Mouse (Mus musculus): ENCODE measurements around the gene Smarcc2. TPM values are rescaled to one million over a fixed set of nuclear protein-coding genes. Genes with fewer than 3 reads are reported as not detected.

Smarcc2 gene
- 27.3 TPM for polyA plus RNA-seq (2014; fragmentation: Illumina TruSeq; extraction: RNeasy Lipid Tissue Mini Kit (QIAGEN cat#74804); ENCODE audit: insufficient read depth, low read depth, low replicate concordance)

GRCm38 (mm10) chr10:128458719-128459408, at the start of gene Smarcc2:
Gene Smarcc2, plus strand, starts transcription at chr10:128459248.

DNA sequence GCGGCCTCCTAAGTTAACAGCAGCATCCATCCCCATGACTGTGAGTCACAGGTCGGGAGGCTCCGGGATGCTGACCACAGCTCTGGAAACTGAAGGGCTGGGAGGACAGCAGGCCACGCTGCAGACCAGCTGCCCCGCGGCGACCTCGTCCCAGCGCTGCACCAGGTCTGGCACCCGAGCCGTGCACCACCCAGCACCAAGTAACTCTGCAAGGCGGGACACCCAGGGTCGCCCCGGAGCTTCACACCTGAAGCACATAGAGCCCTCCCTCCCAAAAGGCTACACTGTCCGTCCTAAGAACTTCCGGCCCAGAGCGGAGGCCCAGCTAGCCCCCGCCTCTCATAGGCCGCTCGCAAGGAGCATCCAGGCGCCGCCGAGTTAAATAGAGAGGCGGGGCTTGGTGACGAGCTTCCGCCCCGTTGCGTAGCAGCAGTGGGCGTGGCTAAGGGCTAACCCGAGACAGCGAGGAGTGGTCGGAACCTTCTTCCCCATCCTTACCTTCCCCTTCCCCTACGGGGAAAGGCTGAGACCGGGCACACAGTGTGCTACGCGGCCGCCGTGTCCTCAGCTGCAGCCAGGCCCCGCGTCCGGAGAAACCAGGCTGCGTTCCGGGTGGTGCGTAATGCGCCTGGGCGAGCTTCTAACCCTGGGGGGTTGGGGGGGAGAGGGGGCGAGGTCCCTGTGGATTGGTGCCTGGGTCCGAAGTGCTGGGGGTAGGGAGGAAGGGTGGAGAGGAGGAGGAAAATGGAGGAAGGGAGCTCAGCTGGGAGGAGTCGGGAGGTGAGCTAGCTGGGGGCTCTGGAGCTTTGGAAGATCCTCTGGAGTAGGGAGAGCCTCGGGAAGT, 47.6 kb upstream of the Smarcc2 start, which contains the start of the genes Nabp2 and Rnf41:
Nabp2 (minus strand) TSS at position 282 of the 844 bp plus-strand sequence.
Rnf41 (plus strand) TSS at position 447 of the 844 bp plus-strand sequence.

DNA sequence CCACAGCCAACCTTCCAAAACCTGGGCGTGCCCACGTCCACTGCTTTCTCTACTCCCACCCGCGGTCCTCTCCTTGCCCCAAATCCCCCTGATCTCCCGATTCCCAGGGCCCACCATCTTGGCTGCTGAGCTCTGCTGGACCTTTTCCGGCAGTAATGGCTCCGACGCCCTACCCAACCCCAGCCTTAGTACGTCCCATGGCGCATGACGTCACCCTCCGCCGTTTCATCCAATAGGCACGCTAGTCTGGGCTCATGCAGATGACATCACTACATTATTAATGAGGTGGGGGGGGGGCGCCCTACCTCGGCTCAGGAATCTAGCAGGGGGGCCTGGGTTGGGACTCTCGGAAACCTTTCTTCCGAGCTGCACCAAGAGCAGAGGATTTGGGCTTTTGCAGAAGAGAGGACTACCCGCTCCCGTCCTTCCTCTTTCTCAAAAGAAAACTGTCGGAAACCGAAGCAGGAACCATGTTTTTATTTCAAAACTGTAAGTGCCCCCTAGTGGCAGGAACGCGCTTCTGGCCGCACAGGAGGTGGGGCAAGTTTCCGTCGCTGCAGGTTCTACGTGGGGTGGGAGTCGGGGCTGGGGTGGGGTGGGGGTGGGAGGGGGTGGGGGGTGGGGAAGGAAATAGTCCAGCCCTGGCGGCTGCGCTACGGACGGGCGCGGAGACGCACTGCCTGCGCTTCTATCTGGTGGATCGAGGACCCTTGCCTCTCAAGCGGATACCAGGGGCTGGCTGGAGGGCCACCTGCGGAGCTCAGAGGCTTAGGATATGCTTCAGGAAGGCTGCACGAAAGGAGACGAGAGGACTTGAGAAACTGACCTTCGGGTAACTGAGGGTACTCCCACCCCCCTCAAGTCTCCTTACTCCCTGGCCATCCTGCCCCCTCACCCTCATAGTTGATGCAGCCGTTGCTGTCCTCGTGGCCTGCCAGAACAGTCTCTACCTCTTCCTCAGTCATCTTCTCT, 34.9 kb downstream of the Smarcc2 start, which contains the start of gene Myl6:
Myl6 (minus strand) TSS at position 451 of the 972 bp plus-strand sequence.

GRCm38 (mm10) chr10:128498590-128498989, 39.5 kb downstream of the Smarcc2 start, which contains the start of gene Myl6b:
Gene Myl6b, minus strand, starts transcription at chr10:128498685.

GRCm38 (mm10) chr10:128525671-128526308, 66.7 kb downstream of the Smarcc2 start, which contains the start of gene Esyt1:
Gene Esyt1, minus strand, starts transcription at chr10:128525871.

Other genes with a start within 250 kb of the Smarcc2 start
- gene Spryd4, start 247.4 kb upstream of the Smarcc2 start, polyA plus RNA-seq (2014; fragmentation: Illumina TruSeq; extraction: RNeasy Lipid Tissue Mini Kit (QIAGEN cat#74804); ENCODE audit: insufficient read depth, low read depth, low replicate concordance): 8.9 TPM
- not detected for gene Mip, start 233.4 kb upstream of the Smarcc2 start, polyA plus RNA-seq (2014; fragmentation: Illumina TruSeq; extraction: RNeasy Lipid Tissue Mini Kit (QIAGEN cat#74804); ENCODE audit: insufficient read depth, low read depth, low replicate concordance)
- 10.7 TPM for gene Timeless, start 227.2 kb upstream of the Smarcc2 start, polyA plus RNA-seq (2014; fragmentation: Illumina TruSeq; extraction: RNeasy Lipid Tissue Mini Kit (QIAGEN cat#74804); ENCODE audit: insufficient read depth, low read depth, low replicate concordance)
- not detected for gene Apon, start 205.2 kb upstream of the Smarcc2 start, polyA plus RNA-seq (2014; fragmentation: Illumina TruSeq; extraction: RNeasy Lipid Tissue Mini Kit (QIAGEN cat#74804); ENCODE audit: insufficient read depth, low read depth, low replicate concordance)
- gene Apof, start 190.6 kb upstream of the Smarcc2 start, polyA plus RNA-seq (2014; fragmentation: Illumina TruSeq; extraction: RNeasy Lipid Tissue Mini Kit (QIAGEN cat#74804); ENCODE audit: insufficient read depth, low read depth, low replicate concordance): 0.19 TPM
- 11.8 TPM for gene Stat2, start 188.7 kb upstream of the Smarcc2 start, polyA plus RNA-seq (2014; fragmentation: Illumina TruSeq; extraction: RNeasy Lipid Tissue Mini Kit (QIAGEN cat#74804); ENCODE audit: insufficient read depth, low read depth, low replicate concordance)
- gene Il23a, start 160.5 kb upstream of the Smarcc2 start, polyA plus RNA-seq (2014; fragmentation: Illumina TruSeq; extraction: RNeasy Lipid Tissue Mini Kit (QIAGEN cat#74804); ENCODE audit: insufficient read depth, low read depth, low replicate concordance): not detected
- 7.8 TPM for gene Pan2, start 155.9 kb upstream of the Smarcc2 start, polyA plus RNA-seq (2014; fragmentation: Illumina TruSeq; extraction: RNeasy Lipid Tissue Mini Kit (QIAGEN cat#74804); ENCODE audit: insufficient read depth, low read depth, low replicate concordance)
- gene Cnpy2, start 136.8 kb upstream of the Smarcc2 start, polyA plus RNA-seq (2014; fragmentation: Illumina TruSeq; extraction: RNeasy Lipid Tissue Mini Kit (QIAGEN cat#74804); ENCODE audit: insufficient read depth, low read depth, low replicate concordance): 144 TPM
- gene Cs, start 121.5 kb upstream of the Smarcc2 start, polyA plus RNA-seq (2014; fragmentation: Illumina TruSeq; extraction: RNeasy Lipid Tissue Mini Kit (QIAGEN cat#74804); ENCODE audit: insufficient read depth, low read depth, low replicate concordance): 59.3 TPM
- 24.4 TPM for gene Coq10a, start 90.3 kb upstream of the Smarcc2 start, polyA plus RNA-seq (2014; fragmentation: Illumina TruSeq; extraction: RNeasy Lipid Tissue Mini Kit (QIAGEN cat#74804); ENCODE audit: insufficient read depth, low read depth, low replicate concordance)
- 3.1 TPM for gene Ankrd52, start 82.1 kb upstream of the Smarcc2 start, polyA plus RNA-seq (2014; fragmentation: Illumina TruSeq; extraction: RNeasy Lipid Tissue Mini Kit (QIAGEN cat#74804); ENCODE audit: insufficient read depth, low read depth, low replicate concordance)
- not detected for gene Slc39a5, start 58.0 kb upstream of the Smarcc2 start, polyA plus RNA-seq (2014; fragmentation: Illumina TruSeq; extraction: RNeasy Lipid Tissue Mini Kit (QIAGEN cat#74804); ENCODE audit: insufficient read depth, low read depth, low replicate concordance)
- 47.4 TPM for gene Nabp2, start 47.8 kb upstream of the Smarcc2 start, polyA plus RNA-seq (2014; fragmentation: Illumina TruSeq; extraction: RNeasy Lipid Tissue Mini Kit (QIAGEN cat#74804); ENCODE audit: insufficient read depth, low read depth, low replicate concordance)
- gene Rnf41, start 47.6 kb upstream of the Smarcc2 start, polyA plus RNA-seq (2014; fragmentation: Illumina TruSeq; extraction: RNeasy Lipid Tissue Mini Kit (QIAGEN cat#74804); ENCODE audit: insufficient read depth, low read depth, low replicate concordance): 22.4 TPM
- gene Myl6, start 34.9 kb downstream of the Smarcc2 start, polyA plus RNA-seq (2014; fragmentation: Illumina TruSeq; extraction: RNeasy Lipid Tissue Mini Kit (QIAGEN cat#74804); ENCODE audit: insufficient read depth, low read depth, low replicate concordance): 2,837 TPM
- gene Myl6b, start 39.4 kb downstream of the Smarcc2 start, polyA plus RNA-seq (2014; fragmentation: Illumina TruSeq; extraction: RNeasy Lipid Tissue Mini Kit (QIAGEN cat#74804); ENCODE audit: insufficient read depth, low read depth, low replicate concordance): 1.4 TPM
- gene Esyt1, start 66.6 kb downstream of the Smarcc2 start, polyA plus RNA-seq (2014; fragmentation: Illumina TruSeq; extraction: RNeasy Lipid Tissue Mini Kit (QIAGEN cat#74804); ENCODE audit: insufficient read depth, low read depth, low replicate concordance): 39.2 TPM
- gene Zc3h10, start 88.5 kb downstream of the Smarcc2 start, polyA plus RNA-seq (2014; fragmentation: Illumina TruSeq; extraction: RNeasy Lipid Tissue Mini Kit (QIAGEN cat#74804); ENCODE audit: insufficient read depth, low read depth, low replicate concordance): 9.3 TPM
- 3,755 TPM for gene Rpl41, start 90.1 kb downstream of the Smarcc2 start, polyA plus RNA-seq (2014; fragmentation: Illumina TruSeq; extraction: RNeasy Lipid Tissue Mini Kit (QIAGEN cat#74804); ENCODE audit: insufficient read depth, low read depth, low replicate concordance)
- gene Pa2g4, start 106.7 kb downstream of the Smarcc2 start, polyA plus RNA-seq (2014; fragmentation: Illumina TruSeq; extraction: RNeasy Lipid Tissue Mini Kit (QIAGEN cat#74804); ENCODE audit: insufficient read depth, low read depth, low replicate concordance): 45.1 TPM
- gene Erbb3, start 130.4 kb downstream of the Smarcc2 start, polyA plus RNA-seq (2014; fragmentation: Illumina TruSeq; extraction: RNeasy Lipid Tissue Mini Kit (QIAGEN cat#74804); ENCODE audit: insufficient read depth, low read depth, low replicate concordance): 8.0 TPM
- 720 TPM for gene Rps26, start 167.5 kb downstream of the Smarcc2 start, polyA plus RNA-seq (2014; fragmentation: Illumina TruSeq; extraction: RNeasy Lipid Tissue Mini Kit (QIAGEN cat#74804); ENCODE audit: insufficient read depth, low read depth, low replicate concordance)
- 0.86 TPM for gene Ikzf4, start 186.7 kb downstream of the Smarcc2 start, polyA plus RNA-seq (2014; fragmentation: Illumina TruSeq; extraction: RNeasy Lipid Tissue Mini Kit (QIAGEN cat#74804); ENCODE audit: insufficient read depth, low read depth, low replicate concordance)
- gene Suox, start 214.8 kb downstream of the Smarcc2 start, polyA plus RNA-seq (2014; fragmentation: Illumina TruSeq; extraction: RNeasy Lipid Tissue Mini Kit (QIAGEN cat#74804); ENCODE audit: insufficient read depth, low read depth, low replicate concordance): 10.1 TPM
- gene Rab5b, start 237.0 kb downstream of the Smarcc2 start, polyA plus RNA-seq (2014; fragmentation: Illumina TruSeq; extraction: RNeasy Lipid Tissue Mini Kit (QIAGEN cat#74804); ENCODE audit: insufficient read depth, low read depth, low replicate concordance): 55.5 TPM
- gene Pmel, start 244.9 kb downstream of the Smarcc2 start, polyA plus RNA-seq (2014; fragmentation: Illumina TruSeq; extraction: RNeasy Lipid Tissue Mini Kit (QIAGEN cat#74804); ENCODE audit: insufficient read depth, low read depth, low replicate concordance): 0.31 TPM
- gene Cdk2, start 245.8 kb downstream of the Smarcc2 start, polyA plus RNA-seq (2014; fragmentation: Illumina TruSeq; extraction: RNeasy Lipid Tissue Mini Kit (QIAGEN cat#74804); ENCODE audit: insufficient read depth, low read depth, low replicate concordance): 11.7 TPM

All from lung, adult 10 weeks (tissue).